Mouse (Mus musculus): ENCODE measurements around the gene Gja4.

DNA sequence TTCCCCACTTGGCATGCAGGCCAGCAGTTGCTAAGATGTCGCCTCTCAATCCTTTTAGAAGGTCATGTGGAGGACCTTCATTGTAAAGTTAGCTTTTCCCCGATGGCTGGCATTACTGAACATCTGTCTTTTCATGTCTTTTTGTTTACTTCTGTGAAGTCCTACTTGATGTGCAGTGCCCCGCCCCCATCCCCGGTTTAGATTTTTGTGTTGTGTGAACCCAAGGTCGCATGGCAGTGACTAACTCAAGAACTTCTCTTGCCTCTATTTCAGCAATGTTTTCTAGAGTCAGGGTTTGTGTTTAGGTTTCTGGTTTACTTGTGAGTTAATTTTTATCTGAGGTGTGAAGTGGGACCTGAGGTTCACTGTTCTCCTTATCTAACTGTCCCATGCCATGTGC lies 21.2 kb downstream of the Gja4 start:
- TF ChIP-seq CHD2 (IDR thresholded peaks at IDR 0.05; ENCODE audit: low read depth, low read length), result no peak
- no peak for TF ChIP-seq ZC3H11A (IDR thresholded peaks at IDR 0.05; ENCODE audit: borderline replicate concordance, low read depth, low read length)
- TF ChIP-seq ZNF384 (IDR thresholded peaks at IDR 0.05; ENCODE audit: low read depth, low read length), result no peak

All from ES-E14 (cell line).